Mouse (Mus musculus): ENCODE data around the gene Otop3. TPM values are rescaled to one million over a fixed set of nuclear protein-coding genes. Genes with fewer than 3 reads are reported as not detected.
A peak's percentile ranks its signal among the peaks of the same experiment; 100 is the strongest.

Gene Otop3
- polyA plus RNA-seq, 1 experiment from 2014 or later, result not detected

DNA sequence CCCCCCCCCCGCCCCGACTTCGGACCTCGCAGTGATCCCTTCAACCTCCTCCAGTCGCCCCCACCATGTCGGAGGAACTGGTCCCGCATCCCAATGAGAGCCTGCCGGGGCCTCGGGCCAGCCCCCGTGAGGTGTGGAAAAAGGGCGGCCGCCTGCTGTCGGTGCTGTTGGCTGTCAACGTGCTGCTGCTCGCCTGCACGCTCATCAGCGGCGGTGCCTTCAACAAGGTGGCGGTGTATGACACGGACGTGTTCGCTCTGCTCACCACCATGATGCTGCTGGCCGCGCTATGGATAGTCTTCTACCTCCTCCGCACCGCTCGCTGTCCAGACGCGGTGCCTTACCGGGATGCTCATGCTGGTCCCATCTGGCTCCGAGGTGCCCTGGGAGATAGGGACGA lies 11.2 kb upstream of the Otop3 start:
- TF ChIP-seq EP300 (IDR thresholded peaks at IDR 0.05; ENCODE audit: low read depth), result no peak
- TF ChIP-seq CTCF (IDR thresholded peaks at IDR 0.05; ENCODE audit: low read depth), result no peak
- H3K4me2 ChIP-seq (ENCODE audit: low read depth, low read length), result no peak overlapping the region
- WGBS (ENCODE audit: insufficient replicate concordance), result 20% methylated on average over 32 of the region's 32 CpGs
- H3K9me3 ChIP-seq (ENCODE audit: low read length), result no peaks in the 10 kb centered on the region
- H3K36me3 ChIP-seq (replicated peaks; ENCODE audit: insufficient read depth, low read length), result no peaks in the 10 kb centered on the region
- H3K9ac ChIP-seq (replicated peaks), result no peak overlapping the region
- ATAC-seq, result no peak
- H3K4me3 ChIP-seq (ENCODE audit: low read depth, low read length), result no peak overlapping the region
- peaks cover 64% of the 10 kb centered on the region for H3K27me3 ChIP-seq (ENCODE audit: insufficient read depth, low read length)
- H3K4me1 ChIP-seq (ENCODE audit: insufficient read depth), result peaks cover 4% of the 10 kb centered on the region; the same call in 1 of the 2 replicates
- DNase-seq, result no peak
- H3K27ac ChIP-seq (ENCODE audit: low read depth), result no peak overlapping the region

DNA sequence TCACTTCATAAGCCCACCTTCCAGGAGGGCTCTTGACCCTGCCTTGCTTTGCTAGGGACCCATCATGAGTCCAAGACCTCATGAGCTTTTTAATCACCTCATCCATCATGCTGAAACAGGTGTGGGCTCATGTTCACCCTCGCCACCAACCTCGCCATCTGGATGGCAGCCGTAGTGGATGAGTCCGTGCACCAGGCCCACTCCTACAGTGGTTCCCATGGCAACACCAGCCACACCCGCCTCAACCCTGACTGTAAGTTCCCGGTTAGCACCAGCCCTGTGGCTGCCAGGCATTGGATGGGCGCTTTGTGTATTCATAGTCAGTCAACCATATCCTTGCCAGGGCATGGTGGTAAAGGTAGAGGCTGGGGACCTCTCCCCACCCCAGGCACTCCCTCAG lies 7.8 kb upstream of the Otop3 start:
- Histone ChIP-seq H3K9me3 (ENCODE audit: low read length) (no peaks in the 10 kb centered on the region), H3K9ac (replicated peaks) (no peak overlapping the region), H3K4me1 (ENCODE audit: insufficient read depth) (0 out of 2 replicates have a peak, but pooled peaks cover 3% of the 10 kb centered on the region), H3K36me3 (replicated peaks; ENCODE audit: insufficient read depth, low read length) (no peaks in the 10 kb centered on the region), H3K27me3 (ENCODE audit: insufficient read depth, low read length) (peaks cover 30% of the 10 kb centered on the region), H3K4me3 (ENCODE audit: low read depth, low read length) (no peak overlapping the region), H3K4me2 (ENCODE audit: low read depth, low read length) (no peak overlapping the region), H3K27ac (ENCODE audit: low read depth) (no peak overlapping the region)
- TF ChIP-seq EP300 (IDR thresholded peaks at IDR 0.05; ENCODE audit: low read depth), result no peak
- no peak for TF ChIP-seq CTCF (IDR thresholded peaks at IDR 0.05; ENCODE audit: low read depth)
- no peak for ATAC-seq
- no peak for DNase-seq
- 67% methylated on average over 7 of the region's 7 CpGs for WGBS (ENCODE audit: insufficient replicate concordance)

- Histone ChIP-seq H3K4me3 (ENCODE audit: low read depth, low read length) (no peak overlapping the region), H3K27ac (ENCODE audit: low read depth) (no peak overlapping the region), H3K27me3 (ENCODE audit: insufficient read depth, low read length) (peaks cover 21% of the 10 kb centered on the region), H3K9me3 (ENCODE audit: low read length) (no peaks in the 10 kb centered on the region), H3K4me1 (ENCODE audit: insufficient read depth) (no peaks in the 10 kb centered on the region), H3K36me3 (replicated peaks; ENCODE audit: insufficient read depth, low read length) (no peaks in the 10 kb centered on the region), H3K4me2 (ENCODE audit: low read depth, low read length) (no peak overlapping the region), H3K9ac (replicated peaks) (no peak overlapping the region)
- DNase-seq, result peak; percentile 39
- no peak for ATAC-seq
- WGBS (ENCODE audit: insufficient replicate concordance), result 63% methylated on average over 15 of the region's 15 CpGs
- TF ChIP-seq CTCF (IDR thresholded peaks at IDR 0.05; ENCODE audit: low read depth) (peak; percentile 32; the same call in 1 of the 2 replicates), EP300 (IDR thresholded peaks at IDR 0.05; ENCODE audit: low read depth) (no peak)
Observed at GRCm38 (mm10) chr11:115329339-115329738, 5.2 kb upstream of the Otop3 start.

DNA sequence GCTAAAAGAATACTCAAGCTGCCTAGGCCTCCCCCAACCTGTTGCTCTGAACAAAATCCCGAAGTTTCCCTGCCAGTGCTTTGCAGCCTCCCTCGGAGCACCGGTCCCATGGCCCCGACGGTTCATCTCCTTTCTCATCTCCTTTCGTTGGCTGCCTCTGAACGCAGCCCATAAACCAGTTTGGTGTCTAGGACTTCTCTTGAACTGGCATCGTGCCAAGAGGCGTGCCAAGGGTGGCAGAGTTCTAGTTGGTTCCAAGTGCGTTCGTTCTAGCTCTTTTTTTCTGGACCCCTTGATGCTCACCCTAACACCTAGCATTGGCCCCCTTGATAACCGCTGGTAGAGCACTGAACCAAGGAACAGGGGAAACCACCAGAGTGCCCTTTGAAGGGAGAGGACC lies 692 bp downstream of the Otop3 start:
- H3K9me3 ChIP-seq (ENCODE audit: low read length), result no peaks in the 10 kb centered on the region
- H3K27me3 ChIP-seq (ENCODE audit: insufficient read depth, low read length), result peaks cover 50% of the 10 kb centered on the region
- WGBS (ENCODE audit: insufficient replicate concordance), result 50% methylated on average over 12 of the region's 12 CpGs
- H3K4me2 ChIP-seq (ENCODE audit: low read depth, low read length), result no peak overlapping the region
- ATAC-seq (no peak), DNase-seq (no peak)
- no peak overlapping the region for H3K27ac ChIP-seq (ENCODE audit: low read depth)
- no peaks in the 10 kb centered on the region for H3K36me3 ChIP-seq (replicated peaks; ENCODE audit: insufficient read depth, low read length)
- H3K4me1 ChIP-seq (ENCODE audit: insufficient read depth), result no peaks in the 10 kb centered on the region
- TF ChIP-seq CTCF (IDR thresholded peaks at IDR 0.05; ENCODE audit: low read depth) (no peak), EP300 (IDR thresholded peaks at IDR 0.05; ENCODE audit: low read depth) (no peak)
- no peak overlapping the region for H3K4me3 ChIP-seq (ENCODE audit: low read depth, low read length)
- no peak overlapping the region for H3K9ac ChIP-seq (replicated peaks)

DNA sequence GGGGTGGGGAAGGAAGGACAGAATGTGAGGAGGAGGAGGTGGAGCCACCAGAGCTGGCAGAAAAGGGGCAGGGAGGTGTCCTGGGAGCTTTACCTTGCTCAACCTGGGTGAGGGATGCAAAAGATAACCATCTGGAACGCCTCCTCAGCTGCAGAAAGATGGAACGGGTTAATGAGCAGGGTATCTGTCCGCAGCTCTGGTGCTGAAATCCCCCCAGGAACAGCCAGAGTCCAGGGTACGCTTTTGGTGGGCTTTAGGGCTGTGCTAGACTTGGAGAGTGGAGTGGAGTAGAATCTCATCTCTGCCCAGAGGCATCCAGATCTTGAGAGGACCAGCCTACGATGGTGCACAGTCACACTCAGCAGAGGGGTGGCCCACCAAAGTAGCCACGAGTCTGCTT lies 1.6 kb downstream of the Otop3 start:
- Histone ChIP-seq H3K4me2 (ENCODE audit: low read depth, low read length) (no peak overlapping the region), H3K4me1 (ENCODE audit: insufficient read depth) (no peaks in the 10 kb centered on the region), H3K4me3 (ENCODE audit: low read depth, low read length) (no peak overlapping the region), H3K9ac (replicated peaks) (no peak overlapping the region), H3K27ac (ENCODE audit: low read depth) (no peak overlapping the region), H3K9me3 (ENCODE audit: low read length) (no peaks in the 10 kb centered on the region), H3K36me3 (replicated peaks; ENCODE audit: insufficient read depth, low read length) (no peaks in the 10 kb centered on the region), H3K27me3 (ENCODE audit: insufficient read depth, low read length) (peaks cover 50% of the 10 kb centered on the region)
- DNase-seq (no peak), ATAC-seq (no peak)
- 21% methylated on average over 6 of the region's 6 CpGs for WGBS (ENCODE audit: insufficient replicate concordance)
- TF ChIP-seq CTCF (IDR thresholded peaks at IDR 0.05; ENCODE audit: low read depth) (no peak), EP300 (IDR thresholded peaks at IDR 0.05; ENCODE audit: low read depth) (no peak)

- Histone ChIP-seq H3K9ac (replicated peaks) (no peak overlapping the region), H3K4me1 (ENCODE audit: insufficient read depth) (no peaks in the 10 kb centered on the region), H3K27ac (ENCODE audit: low read depth) (no peak overlapping the region), H3K36me3 (replicated peaks; ENCODE audit: insufficient read depth, low read length) (no peaks in the 10 kb centered on the region), H3K27me3 (ENCODE audit: insufficient read depth, low read length) (peaks cover 50% of the 10 kb centered on the region), H3K4me2 (ENCODE audit: low read depth, low read length) (no peak overlapping the region), H3K4me3 (ENCODE audit: low read depth, low read length) (no peak overlapping the region), H3K9me3 (ENCODE audit: low read length) (no peaks in the 10 kb centered on the region)
- WGBS (ENCODE audit: insufficient replicate concordance), result 24% methylated on average over 3 of the region's 3 CpGs
- ATAC-seq (no peak), DNase-seq (no peak)
- TF ChIP-seq EP300 (IDR thresholded peaks at IDR 0.05; ENCODE audit: low read depth) (no peak), CTCF (IDR thresholded peaks at IDR 0.05; ENCODE audit: low read depth) (no peak)
Observed at GRCm38 (mm10) chr11:115337350-115337749, 2.8 kb downstream of the Otop3 start.

DNA sequence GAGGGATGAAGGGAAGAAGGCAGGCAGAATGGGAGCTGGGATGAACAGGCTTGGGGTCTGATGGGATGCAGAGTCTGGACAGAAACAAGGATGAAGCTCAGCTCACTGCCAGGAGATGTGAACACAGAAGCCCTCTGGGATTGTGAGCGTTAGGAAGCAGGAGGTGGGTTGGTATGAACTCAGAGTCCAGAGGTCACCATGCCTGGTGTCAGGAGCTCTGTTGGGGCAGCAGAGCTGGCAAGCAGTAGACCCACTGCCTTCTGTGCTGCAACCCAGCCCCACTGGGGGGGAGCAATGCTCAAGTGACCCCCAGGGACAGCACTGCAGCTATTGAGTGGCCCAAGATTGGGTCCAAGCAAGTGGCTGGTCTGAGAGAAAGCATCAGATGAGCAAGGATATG lies 3.3 kb downstream of the Otop3 start:
- TF ChIP-seq CTCF (IDR thresholded peaks at IDR 0.05; ENCODE audit: low read depth), result no peak
- no peak for TF ChIP-seq EP300 (IDR thresholded peaks at IDR 0.05; ENCODE audit: low read depth)
- ATAC-seq (no peak), DNase-seq (no peak)
- Histone ChIP-seq H3K27ac (ENCODE audit: low read depth) (no peak overlapping the region), H3K36me3 (replicated peaks; ENCODE audit: insufficient read depth, low read length) (no peaks in the 10 kb centered on the region), H3K4me1 (ENCODE audit: insufficient read depth) (no peaks in the 10 kb centered on the region), H3K9ac (replicated peaks) (no peak overlapping the region), H3K9me3 (ENCODE audit: low read length) (no peaks in the 10 kb centered on the region), H3K4me3 (ENCODE audit: low read depth, low read length) (no peak overlapping the region), H3K4me2 (ENCODE audit: low read depth, low read length) (no peak overlapping the region), H3K27me3 (ENCODE audit: insufficient read depth, low read length) (peaks cover 49% of the 10 kb centered on the region)
- 61% methylated on average over 1 of the region's 1 CpGs for WGBS (ENCODE audit: insufficient replicate concordance)
